Mouse (Mus musculus): ENCODE results near the gene Cnih3. TPM values are rescaled to one million over a fixed set of nuclear protein-coding genes. Genes with fewer than 3 reads are reported as not detected.

Cnih3 gene
- total RNA-seq, 2 experiments from 2014 or later = not detected

- DNase-seq = no peak
- intact Hi-C loops (cut with DNase I) = no loop called here
Measured at GRCm38 (mm10) chr1:181505367-181505766, 152.9 kb downstream of the Cnih3 start.

Other genes with a start within 250 kb of the Cnih3 start
- gene Nvl, start 208.4 kb upstream of the Cnih3 start, total RNA-seq (2021) = 1 to 10 TPM; 7.3 to 7.8 TPM
- 10 to 100 TPM; 32.2 to 32.7 TPM for gene Cnih4, start 207.9 kb upstream of the Cnih3 start, total RNA-seq (2021)
- gene Wdr26, start 140.6 kb upstream of the Cnih3 start, total RNA-seq (2021) = 100 to 1,000 TPM in 1 of 2 experiments, 10 to 100 TPM in 1; 96.7 to 105 TPM
- gene Ccdc121, start 158.8 kb downstream of the Cnih3 start, total RNA-seq (2021) = not detected
- gene Dnah14, start 223.9 kb downstream of the Cnih3 start, total RNA-seq (2021) = under 1 TPM; 0.30 to 0.36 TPM